Mouse (Mus musculus) small intestine, adult 2 months (tissue): ENCODE results near the gene Ncoa1. TPM values are rescaled to one million over a fixed set of nuclear protein-coding genes. Genes with fewer than 3 reads are reported as not detected.

Experiments used
- H3K27ac ChIP-seq: fragments of 200-500 bp; 2 replicates; pipeline ENCODE4 v1.5.1; 2012; ENCODE audit warnings: low read depth, low read length, control low read depth, inconsistent platforms; ENCODE audit not compliant: insufficient read depth
- H3K27me3 ChIP-seq: fragments of 200-500 bp; 2 replicates; pipeline ENCODE4 v1.6.1; 2012; ENCODE audit warnings: mild to moderate bottlenecking, moderate library complexity, low read length, inconsistent platforms; ENCODE audit not compliant: control insufficient read depth, insufficient read depth
- H3K36me3 ChIP-seq: fragments of 200-500 bp; 2 replicates; pipeline ENCODE4 v1.6.1; 2012; ENCODE audit warnings: mild to moderate bottlenecking, low read length, control low read depth, inconsistent platforms; ENCODE audit not compliant: control insufficient read depth, insufficient read depth
- H3K4me1 ChIP-seq: fragments of 200-500 bp; 2 replicates; pipeline ENCODE4 v1.6.1; 2012; ENCODE audit warnings: low read length, inconsistent platforms, mixed read lengths; ENCODE audit not compliant: control insufficient read depth, insufficient read depth, insufficient read length
- H3K4me3 ChIP-seq: fragments of 200-500 bp; 2 replicates; pipeline ENCODE4 v1.5.1; 2012; ENCODE audit warnings: low read depth, mild to moderate bottlenecking, control low read depth, inconsistent platforms, low read length, moderate library complexity
- CTCF ChIP-seq: fragments of 200-500 bp; IDR thresholded peaks from 2 replicates; pipeline ENCODE4 v1.5.1; 2012; ENCODE audit warnings: low read depth, mild to moderate bottlenecking, control low read depth, inconsistent platforms, low read length, moderate library complexity, mixed read lengths; ENCODE audit not compliant: insufficient replicate concordance, insufficient read length; ENCODE audit errors: extremely low read depth
- POLR2A ChIP-seq: fragments of 200-500 bp; IDR thresholded peaks from 2 replicates; pipeline ENCODE4 v1.6.1; 2012; ENCODE audit warnings: low read depth, mild to moderate bottlenecking, control low read depth, inconsistent platforms, low read length, moderate library complexity
- WGBS: fragments of 180-500 bp; shearing (Covaris S2); methylation state at CpG from one replicate; pipeline ENCODE4 v1.1.7; 2018; 5-methylcytosine and 5-hydroxymethylcytosine counted together
- polyA plus RNA-seq: library from polyadenylated mRNA; depleted of rRNA; stranded (reverse); fragments of >200 nt; gene quantifications from 2 replicates; pipeline ENCODE4 v1.2.3, GENCODE M21; 2012

The Ncoa1 gene
- polyA plus RNA-seq, 1 experiment, result 17.0 TPM

DNA sequence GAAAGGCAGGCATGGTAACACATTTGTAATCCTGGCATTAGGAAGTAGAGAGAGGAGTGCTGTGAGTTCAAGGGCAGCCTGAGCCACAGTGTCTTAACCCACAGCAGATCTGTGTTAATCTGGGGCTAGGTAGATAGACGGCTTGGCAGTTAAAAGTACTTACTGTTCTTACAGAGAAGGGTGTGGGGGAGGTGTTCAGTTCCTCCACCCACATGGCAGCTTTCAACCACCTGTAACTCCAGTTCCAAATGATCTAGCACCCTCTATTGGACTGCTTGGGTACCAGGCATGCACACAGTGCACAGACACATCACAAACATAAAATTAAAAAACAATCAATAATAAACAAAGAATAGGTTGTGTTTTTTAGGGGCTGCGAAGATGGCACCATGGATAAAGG lies 84.4 kb downstream of the Ncoa1 start:
- Histone ChIP-seq H3K4me1 (no peaks in the 10 kb centered on the region), H3K36me3 (no peaks in the 10 kb centered on the region), H3K4me3 (no peak overlapping the region), H3K27me3 (no peaks in the 10 kb centered on the region), H3K27ac (no peak overlapping the region)
- TF ChIP-seq CTCF (no peak), POLR2A (no peak)
- 73% methylated on average over 2 of the region's 2 CpGs for WGBS

DNA sequence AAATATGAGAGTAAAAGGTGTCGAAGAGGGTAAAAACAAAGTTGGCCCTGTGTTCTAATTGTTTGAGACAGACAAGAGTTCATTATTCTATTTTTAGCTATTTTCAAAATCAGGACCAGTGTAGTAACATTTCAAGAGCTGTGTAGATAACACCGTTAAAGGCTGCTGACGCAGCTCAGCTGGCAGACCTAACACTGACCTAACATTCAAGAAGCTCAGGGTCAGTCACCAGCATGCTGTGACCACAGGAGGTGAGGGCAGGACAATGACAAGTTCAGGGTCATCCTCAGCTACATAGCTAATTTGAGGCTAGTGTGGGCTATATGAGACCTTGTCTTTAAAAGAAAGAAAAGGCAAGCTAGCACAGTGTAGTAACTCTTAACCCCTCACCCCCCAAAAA lies 84.9 kb downstream of the Ncoa1 start:
- Histone ChIP-seq H3K27ac (no peak overlapping the region), H3K36me3 (no peaks in the 10 kb centered on the region), H3K4me1 (no peaks in the 10 kb centered on the region), H3K27me3 (no peaks in the 10 kb centered on the region), H3K4me3 (no peak overlapping the region)
- TF ChIP-seq POLR2A (no peak), CTCF (no peak)
- 79% methylated on average over 3 of the region's 3 CpGs for WGBS

DNA sequence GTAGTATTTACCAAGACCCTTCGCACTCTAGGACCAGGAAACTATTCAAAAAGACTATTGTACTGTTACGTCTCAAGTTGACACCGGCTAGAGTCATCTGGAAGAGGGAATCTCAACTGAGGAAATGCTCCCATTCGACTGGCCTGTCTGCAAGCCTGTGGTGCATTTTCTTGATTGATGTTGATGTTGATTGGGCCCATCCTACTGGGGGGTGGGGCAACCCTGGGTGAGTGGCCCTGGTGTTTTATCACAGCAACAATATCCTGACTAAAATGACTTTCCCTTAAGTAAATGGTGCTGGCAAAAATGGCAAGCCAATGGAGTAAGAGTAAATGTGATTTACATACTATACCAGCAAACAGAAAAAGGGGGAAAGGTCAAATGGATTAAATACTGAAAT lies 85.7 kb downstream of the Ncoa1 start:
- 74% methylated on average over 4 of the region's 4 CpGs for WGBS
- no peaks in the 10 kb centered on the region for H3K27me3 ChIP-seq
- TF ChIP-seq CTCF, result no peak
- TF ChIP-seq POLR2A, result no peak
- H3K27ac ChIP-seq, result no peak overlapping the region
- H3K4me3 ChIP-seq, result no peak overlapping the region
- no peaks in the 10 kb centered on the region for H3K36me3 ChIP-seq
- H3K4me1 ChIP-seq, result no peaks in the 10 kb centered on the region; the same call in 1 of the 2 replicates

DNA sequence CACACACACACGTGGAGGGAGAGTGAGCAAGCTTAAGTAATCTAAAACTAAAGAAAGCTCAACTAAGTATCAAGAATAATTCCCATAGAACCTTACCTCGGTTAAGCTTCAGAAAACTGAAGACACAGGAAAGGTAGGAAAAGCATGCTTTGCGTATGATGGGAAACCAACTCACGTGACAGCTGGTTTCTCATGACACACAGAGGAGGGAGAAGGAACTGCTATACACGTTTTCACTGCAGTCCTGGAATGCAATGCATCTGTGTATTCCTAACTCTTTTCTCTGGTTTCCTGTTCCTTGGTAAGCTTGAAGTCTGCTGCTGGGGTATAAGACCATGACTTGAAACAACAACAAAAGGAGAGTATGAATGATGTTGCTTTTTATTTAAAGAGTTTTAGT lies 86.3 kb downstream of the Ncoa1 start:
- Histone ChIP-seq H3K27ac (no peak overlapping the region), H3K4me3 (no peak overlapping the region), H3K4me1 (no peaks in the 10 kb centered on the region; the same call in 1 of the 2 replicates), H3K36me3 (no peaks in the 10 kb centered on the region), H3K27me3 (no peaks in the 10 kb centered on the region)
- TF ChIP-seq POLR2A, result no peak
- 70% methylated on average over 5 of the region's 5 CpGs for WGBS

DNA sequence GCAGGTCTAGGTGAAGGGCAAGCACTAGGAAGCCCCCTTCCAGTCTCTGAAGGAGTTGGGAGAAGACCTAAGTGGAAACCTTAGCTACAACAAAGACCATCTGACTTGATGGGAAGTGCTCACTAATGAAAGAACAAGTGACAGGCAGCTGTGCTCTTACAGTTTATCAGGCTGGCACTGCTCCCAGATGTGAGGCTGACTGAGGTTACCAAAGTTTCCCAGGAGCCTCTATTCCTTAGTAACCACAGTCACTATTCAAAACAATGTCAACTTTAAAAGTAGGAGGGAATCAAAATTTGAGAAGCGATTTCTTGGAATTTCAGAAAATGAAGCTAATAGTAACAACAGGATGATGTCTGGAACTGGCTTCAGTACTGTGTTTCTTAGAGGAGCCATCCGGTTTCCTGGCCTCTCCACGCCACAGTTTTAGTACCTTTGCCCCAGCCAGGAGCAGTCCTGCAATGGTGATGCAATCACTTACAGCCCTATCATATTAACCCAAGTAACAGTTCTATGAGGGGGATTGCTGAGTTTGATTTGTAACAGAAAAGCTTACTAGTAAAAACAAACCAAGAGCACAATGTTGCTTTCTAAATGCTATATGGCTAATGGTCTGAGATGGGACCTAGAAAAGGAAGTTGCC lies 90.8 kb downstream of the Ncoa1 start:
- H3K36me3 ChIP-seq, result no peaks in the 10 kb centered on the region
- TF ChIP-seq POLR2A, result no peak
- no peak for TF ChIP-seq CTCF
- H3K4me3 ChIP-seq, result no peak overlapping the region
- no peaks in the 10 kb centered on the region; the same call in 1 of the 2 replicates for H3K4me1 ChIP-seq
- no peaks in the 10 kb centered on the region for H3K27me3 ChIP-seq
- no peak overlapping the region for H3K27ac ChIP-seq
- WGBS, result 59% methylated on average over 3 of the region's 3 CpGs

DNA sequence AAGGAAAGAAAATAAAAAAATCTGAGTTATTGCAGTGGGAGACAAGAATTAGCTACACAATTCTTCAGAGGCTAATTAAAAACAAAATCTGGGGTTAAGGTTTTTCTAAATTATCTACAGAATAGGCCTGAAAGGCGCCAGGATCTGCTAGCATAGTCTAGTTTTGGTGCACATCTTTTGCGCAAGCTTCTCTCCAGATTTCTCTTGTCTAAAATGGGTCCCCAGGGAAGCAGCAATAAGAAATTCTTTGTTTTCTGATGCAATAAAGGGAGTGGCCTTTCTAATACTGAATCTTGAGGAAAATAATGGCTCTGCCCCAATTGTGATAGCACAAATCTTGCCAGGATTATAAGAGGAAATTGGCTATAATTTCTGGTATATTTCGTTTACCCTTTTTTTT lies 93.9 kb downstream of the Ncoa1 start:
- no peaks in the 10 kb centered on the region for H3K27me3 ChIP-seq
- no peaks in the 10 kb centered on the region for H3K36me3 ChIP-seq
- peaks cover 2% of the 10 kb centered on the region; the same call in 1 of the 2 replicates for H3K4me1 ChIP-seq
- no peak overlapping the region for H3K27ac ChIP-seq
- 83% methylated on average over 3 of the region's 3 CpGs for WGBS
- H3K4me3 ChIP-seq, result no peak overlapping the region
- TF ChIP-seq POLR2A (no peak), CTCF (no peak)

DNA sequence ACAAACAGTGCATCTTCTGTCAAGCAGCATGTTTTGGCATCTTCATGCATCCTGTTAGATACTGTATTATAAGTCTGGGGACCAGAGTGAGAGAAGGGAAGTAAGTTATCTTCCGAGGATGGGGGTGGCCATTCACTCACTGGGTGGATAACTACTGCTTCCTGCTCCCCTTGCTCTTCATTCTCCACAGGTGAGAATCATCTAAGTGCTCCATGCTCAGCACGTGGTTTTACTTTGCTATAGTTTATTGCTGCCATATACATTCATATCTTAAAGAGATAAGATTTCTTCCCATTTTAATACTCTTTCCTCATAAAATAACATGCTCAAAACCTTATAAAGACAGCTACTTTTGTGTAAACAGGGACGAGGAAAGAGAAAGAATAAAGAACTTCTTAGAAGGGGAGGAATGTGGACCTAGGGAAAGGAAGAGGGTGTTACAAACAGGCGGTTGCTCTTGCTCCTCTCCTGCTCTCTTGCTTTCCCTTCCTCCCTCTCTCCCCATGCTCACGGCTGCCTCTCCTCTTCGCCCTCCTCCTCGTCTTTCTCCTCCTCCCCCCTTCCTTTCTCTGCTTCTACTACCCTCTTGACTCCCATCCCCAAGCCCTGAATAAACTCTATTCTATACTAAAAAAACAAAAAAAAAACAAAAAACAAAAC lies 97.6 kb downstream of the Ncoa1 start:
- Histone ChIP-seq H3K4me1 (peaks cover 6% of the 10 kb centered on the region), H3K36me3 (no peaks in the 10 kb centered on the region), H3K27me3 (no peaks in the 10 kb centered on the region), H3K27ac (no peak overlapping the region), H3K4me3 (no peak overlapping the region)
- TF ChIP-seq POLR2A (no peak), CTCF (no peak)
- WGBS, result 18% methylated on average over 7 of the region's 7 CpGs
